Mouse (Mus musculus): ENCODE measurements around the gene Dnajb12.

DNA sequence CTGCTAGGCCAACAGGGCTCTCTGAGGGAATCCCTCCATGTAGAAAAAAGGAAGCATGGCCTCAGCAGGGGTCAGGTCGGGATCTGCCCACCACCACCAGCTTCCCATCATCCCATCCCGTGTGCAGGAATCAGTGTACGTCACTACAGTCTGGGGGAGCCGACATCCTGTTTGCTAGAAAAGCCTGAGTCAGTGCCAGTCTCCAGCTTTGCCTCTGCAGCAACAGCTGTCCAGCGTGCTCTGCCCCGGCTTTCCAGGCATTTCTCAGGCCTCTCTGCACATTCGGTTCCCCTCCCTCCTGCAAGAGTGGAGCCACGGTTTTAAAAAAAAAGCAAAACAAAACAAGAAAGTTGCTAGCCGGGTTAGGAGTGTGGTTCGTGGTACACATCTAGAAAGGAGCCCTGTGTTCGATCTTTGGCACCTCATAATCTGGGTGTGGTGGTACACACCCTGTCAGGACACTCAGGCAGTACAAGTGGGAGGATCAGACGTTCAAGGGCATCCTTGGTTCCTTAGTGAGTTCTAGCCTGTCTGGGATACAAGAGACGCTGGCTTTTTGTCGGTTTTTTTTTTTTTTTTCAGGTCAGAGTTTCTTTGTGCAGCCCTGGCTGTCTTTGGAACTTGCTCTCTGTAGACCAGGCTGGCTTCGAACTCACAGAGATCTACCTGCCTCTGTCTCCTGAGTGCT, 40.3 kb downstream of the Dnajb12 start:
- no peak for TF ChIP-seq POLR2A (IDR thresholded peaks at IDR 0.05; ENCODE audit: low read depth, low read length)
- no peak for TF ChIP-seq CTCF (IDR thresholded peaks at IDR 0.05; ENCODE audit: extremely low read depth, insufficient read length, insufficient replicate concordance, low read depth, low read length)
